Mouse (Mus musculus) liver, embryonic 16.5 days (tissue): ENCODE data around the gene Nrp2. TPM values are rescaled to one million over a fixed set of nuclear protein-coding genes. Genes with fewer than 3 reads are reported as not detected.

Experiments
- ATAC-seq: fragments of 200-750 bp; cut with Nextera tagmentation; 2 replicates; pipeline ENCODE4 v1.8.0; 2017; ENCODE audit warnings: low read depth, mild to moderate bottlenecking, moderate number of reproducible peaks, moderate library complexity
- H3K27ac ChIP-seq: fragments of 300-500 bp; sonication (generic); 2 replicates; pipeline ENCODE4 v1.5.1; 2014; ENCODE audit warnings: mild to moderate bottlenecking, low read length
- H3K27me3 ChIP-seq: fragments of 300-500 bp; sonication (generic); 2 replicates; pipeline ENCODE4 v1.6.1; 2014; ENCODE audit warnings: low read depth, low read length, mixed read lengths; ENCODE audit not compliant: control insufficient read depth, insufficient read depth
- H3K36me3 ChIP-seq: fragments of 300-500 bp; sonication (generic); 2 replicates; pipeline ENCODE4 v1.6.1; 2014; ENCODE audit warnings: mild to moderate bottlenecking; ENCODE audit not compliant: control insufficient read depth, insufficient read depth
- H3K4me1 ChIP-seq: fragments of 300-500 bp; sonication (generic); 2 replicates; pipeline ENCODE4 v1.6.1; 2014; ENCODE audit warnings: low read depth, low read length, mixed read lengths; ENCODE audit not compliant: control insufficient read depth
- H3K4me2 ChIP-seq: fragments of 300-500 bp; sonication (generic); 2 replicates; pipeline ENCODE4 v1.6.1; 2014; ENCODE audit warnings: low read depth, low read length, mixed read lengths
- H3K4me3 ChIP-seq: fragments of 300-500 bp; sonication (generic); 2 replicates; pipeline ENCODE4 v1.5.1; 2014; ENCODE audit warnings: low read depth, mild to moderate bottlenecking, low read length
- H3K9ac ChIP-seq: fragments of 300-500 bp; sonication (generic); 2 replicates; pipeline ENCODE4 v1.6.1; 2014; ENCODE audit warnings: low read depth, low read length
- H3K9me3 ChIP-seq: fragments of 300-500 bp; sonication (generic); replicated peaks from 2 replicates; pipeline ENCODE4 v1.6.1; 2016; ENCODE audit warnings: low read length; ENCODE audit not compliant: control insufficient read depth
- WGBS: fragments of 180-500 bp; shearing (Covaris S2); extraction: QIAGEN DNeasy Blood & Tissue Kit; methylation state at CpG from one replicate; pipeline ENCODE4 v1.1.7; 2014; ENCODE audit not compliant: insufficient replicate concordance; 5-methylcytosine and 5-hydroxymethylcytosine counted together
- polyA plus RNA-seq: library from polyadenylated mRNA; unstranded; fragments of >200 nt; fragmentation: Nextera tagmentation; extraction: Ambion mirVana; gene quantifications from 2 replicates; pipeline ENCODE4 v1.2.1, GENCODE M21; 2015

The Nrp2 gene
- polyA plus RNA-seq, 1 experiment from 2014 or later: 0.91 TPM

GRCm38 (mm10) chr1:62834443-62835185, 131.5 kb downstream of the Nrp2 start:
- H3K27ac ChIP-seq: no peak overlapping the region
- H3K9ac ChIP-seq: no peak overlapping the region
- no peak for ATAC-seq
- no peak overlapping the region for H3K4me2 ChIP-seq
- 44% methylated on average over 1 of the region's 1 CpGs for WGBS
- H3K27me3 ChIP-seq: no peaks in the 10 kb centered on the region
- H3K9me3 ChIP-seq: no peaks in the 10 kb centered on the region
- H3K4me3 ChIP-seq: no peak overlapping the region
- no peaks in the 10 kb centered on the region for H3K4me1 ChIP-seq
- H3K36me3 ChIP-seq: no peaks in the 10 kb centered on the region

DNA sequence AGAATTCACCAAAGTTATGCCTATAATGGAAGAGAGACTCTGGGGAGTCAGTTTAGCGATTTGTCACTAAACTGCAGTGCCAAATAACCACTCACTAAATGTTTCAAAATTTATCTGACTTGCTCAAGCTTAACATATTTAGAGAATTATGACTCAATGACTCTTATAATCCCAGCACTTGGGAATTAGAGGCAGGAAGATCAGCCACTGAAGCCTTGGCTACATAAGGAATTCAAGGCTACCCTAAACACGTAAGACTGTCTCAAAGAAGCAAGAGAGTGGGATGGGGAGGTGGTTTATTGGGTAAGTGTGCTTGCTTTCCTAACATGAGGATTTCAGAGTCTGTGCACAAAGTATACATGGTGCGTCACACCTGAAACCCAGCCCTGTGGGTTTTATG, 135.0 kb downstream of the Nrp2 start:
- ATAC-seq: no peak
- WGBS: 62% methylated on average over 3 of the region's 3 CpGs

DNA sequence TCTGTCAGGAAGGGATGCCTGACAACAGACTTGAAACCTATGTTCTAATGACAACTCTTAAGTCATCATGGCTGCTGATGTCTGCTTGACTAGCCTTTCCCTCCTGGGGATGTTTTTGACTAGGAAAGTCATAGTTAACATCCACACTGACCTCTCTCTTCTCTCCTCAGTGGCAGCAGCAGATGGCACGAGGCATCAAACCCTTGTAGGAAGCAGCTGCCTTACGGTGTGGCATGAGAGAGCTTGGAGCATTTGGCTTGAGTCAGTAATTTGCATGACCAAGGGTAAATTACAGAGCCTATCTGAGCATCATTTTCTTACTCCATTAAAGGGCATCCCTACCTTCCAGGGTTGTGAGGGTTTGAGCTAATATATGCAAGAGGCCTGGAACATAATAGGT, 135.5 kb downstream of the Nrp2 start:
- no peak overlapping the region for H3K27ac ChIP-seq
- no peaks in the 10 kb centered on the region for H3K27me3 ChIP-seq
- no peak overlapping the region for H3K4me3 ChIP-seq
- no peak overlapping the region for H3K4me2 ChIP-seq
- H3K9ac ChIP-seq: no peak overlapping the region
- H3K4me1 ChIP-seq: no peaks in the 10 kb centered on the region
- ATAC-seq: no peak
- WGBS: 59% methylated on average over 2 of the region's 2 CpGs
- H3K9me3 ChIP-seq: no peaks in the 10 kb centered on the region
- H3K36me3 ChIP-seq: no peaks in the 10 kb centered on the region

More for the DNA sequence above, 135.0 kb downstream of the Nrp2 start:
- H3K9ac ChIP-seq: no peak overlapping the region
- no peak overlapping the region for H3K4me3 ChIP-seq
- H3K27me3 ChIP-seq: no peaks in the 10 kb centered on the region
- no peak overlapping the region for H3K27ac ChIP-seq
- H3K36me3 ChIP-seq: no peaks in the 10 kb centered on the region
- H3K4me1 ChIP-seq: no peaks in the 10 kb centered on the region
- H3K9me3 ChIP-seq: no peaks in the 10 kb centered on the region
- H3K4me2 ChIP-seq: no peak overlapping the region

DNA sequence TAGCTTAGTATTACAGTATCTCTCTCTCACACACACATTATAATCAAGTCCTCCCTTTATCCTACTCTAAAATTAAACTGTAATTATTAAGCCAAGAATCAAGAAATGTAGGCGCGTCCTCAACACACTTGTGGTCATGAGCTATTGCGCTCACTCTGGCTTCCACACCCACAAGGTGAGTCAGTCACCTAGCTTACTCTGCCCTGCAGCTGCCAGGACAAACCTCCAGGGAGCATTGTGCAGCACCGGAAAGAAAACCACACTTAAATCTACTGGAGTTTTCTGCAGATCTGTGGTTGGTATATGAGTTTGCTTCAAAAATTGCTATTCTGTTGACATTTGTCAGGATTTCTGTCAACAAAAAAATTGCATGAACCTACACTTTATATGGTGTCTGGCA, 140.1 kb downstream of the Nrp2 start:
- H3K4me2 ChIP-seq: no peak overlapping the region

DNA sequence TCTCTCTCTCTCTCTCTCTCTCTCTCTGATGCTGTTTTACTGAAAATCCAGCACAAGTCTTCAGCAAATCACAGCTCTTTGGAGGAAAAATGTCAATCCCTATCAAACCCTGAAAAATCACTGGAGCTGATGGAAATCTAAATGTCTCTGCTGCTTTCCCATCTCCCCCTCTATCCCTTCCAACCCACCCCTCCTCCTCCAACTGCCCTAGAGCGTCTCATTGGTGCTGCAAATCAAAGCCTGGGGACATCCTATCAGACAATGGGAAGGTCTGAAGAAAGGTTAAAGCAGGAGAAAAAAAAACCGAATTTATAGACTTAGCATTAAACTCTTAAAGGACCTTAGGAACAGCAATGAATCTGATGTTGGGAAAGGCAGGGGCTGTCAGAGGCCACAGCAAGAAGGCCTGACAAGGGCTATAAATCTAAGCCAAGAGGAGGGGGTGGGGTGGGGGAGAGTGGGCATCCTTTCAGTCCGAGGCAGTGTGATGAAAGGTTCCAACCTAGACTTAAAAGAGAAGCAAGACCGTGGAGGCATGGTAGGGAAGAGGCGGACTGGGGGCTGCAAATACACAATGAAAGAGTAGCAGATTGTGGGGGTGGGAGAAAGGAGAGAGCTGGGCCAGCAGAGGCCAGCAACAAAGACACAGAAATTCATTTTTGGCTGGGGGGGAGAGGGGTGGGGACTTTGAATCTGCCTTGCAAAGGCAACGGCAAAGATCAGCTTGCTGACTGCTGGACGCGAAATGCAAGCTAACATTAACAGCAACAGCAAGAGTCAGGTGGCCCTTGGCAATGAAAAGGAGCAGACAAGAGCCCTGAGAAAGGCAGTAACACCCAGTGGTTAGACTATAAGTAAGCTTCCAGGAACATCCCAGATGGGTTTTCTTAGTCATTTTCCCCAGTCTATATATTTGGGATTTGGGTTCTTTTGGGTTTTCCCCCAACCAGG, 148.2 kb downstream of the Nrp2 start:
- Histone ChIP-seq H3K36me3 (no peaks in the 10 kb centered on the region), H3K4me1 (no peaks in the 10 kb centered on the region), H3K9ac (no peak overlapping the region), H3K27me3 (no peaks in the 10 kb centered on the region), H3K27ac (no peak overlapping the region), H3K9me3 (no peaks in the 10 kb centered on the region), H3K4me3 (no peak overlapping the region), H3K4me2 (no peak overlapping the region)
- no peak for ATAC-seq
- 47% methylated on average over 8 of the region's 8 CpGs for WGBS

More for the DNA sequence above, 140.1 kb downstream of the Nrp2 start:
- Histone ChIP-seq H3K9me3 (no peaks in the 10 kb centered on the region), H3K4me1 (no peaks in the 10 kb centered on the region), H3K9ac (no peak overlapping the region), H3K36me3 (no peaks in the 10 kb centered on the region), H3K4me3 (no peak overlapping the region), H3K27me3 (no peaks in the 10 kb centered on the region), H3K27ac (no peak overlapping the region)
- no peak for ATAC-seq
- 71% methylated on average over 4 of the region's 4 CpGs for WGBS

DNA sequence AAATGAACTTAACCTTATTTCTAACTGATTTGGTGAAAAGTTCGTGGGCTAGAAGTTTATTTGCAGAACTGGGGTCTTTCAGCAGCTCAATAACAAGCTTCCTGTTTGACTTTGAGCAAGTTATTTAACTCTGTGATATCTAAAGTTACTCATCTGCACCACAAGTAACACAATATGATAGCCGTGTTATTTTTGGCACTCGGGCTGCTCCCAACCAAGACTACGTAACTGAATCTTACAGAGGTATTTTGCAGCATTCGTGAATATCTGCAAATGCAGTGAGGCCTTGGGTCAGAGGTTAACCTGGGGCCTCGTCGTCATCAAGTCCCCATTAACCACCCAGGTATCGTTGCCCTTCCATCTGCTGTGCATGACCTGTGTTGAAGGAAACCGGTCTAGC, 150.3 kb downstream of the Nrp2 start:
- no peaks in the 10 kb centered on the region for H3K9me3 ChIP-seq
- no peak for ATAC-seq
- 56% methylated on average over 9 of the region's 9 CpGs for WGBS

DNA sequence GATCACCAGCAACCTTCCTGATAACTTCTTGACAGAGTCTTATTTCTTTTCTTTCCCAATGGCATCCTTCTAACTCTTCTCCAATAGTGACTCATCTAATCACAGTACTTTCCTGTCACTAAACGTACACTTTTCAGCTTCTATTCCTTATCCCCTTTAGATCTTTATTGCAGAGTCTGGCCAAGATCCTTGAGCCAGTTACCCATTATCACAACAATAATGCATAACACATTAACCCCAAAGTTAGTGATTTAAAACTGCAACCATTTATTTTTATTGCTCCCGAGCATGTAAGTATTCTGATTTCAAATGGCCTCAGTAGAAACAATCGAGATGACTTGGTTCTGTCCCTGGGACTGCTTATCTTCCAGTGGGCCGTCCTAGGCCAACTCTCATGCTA, 150.9 kb downstream of the Nrp2 start:
- no peak overlapping the region for H3K4me2 ChIP-seq
- H3K9ac ChIP-seq: no peak overlapping the region
- no peaks in the 10 kb centered on the region for H3K36me3 ChIP-seq
- no peak overlapping the region for H3K4me3 ChIP-seq
- no peaks in the 10 kb centered on the region for H3K9me3 ChIP-seq
- no peak overlapping the region for H3K27ac ChIP-seq
- ATAC-seq: no peak
- no peaks in the 10 kb centered on the region for H3K27me3 ChIP-seq
- 53% methylated on average over 4 of the region's 4 CpGs for WGBS
- H3K4me1 ChIP-seq: no peaks in the 10 kb centered on the region

More for the DNA sequence above, 150.3 kb downstream of the Nrp2 start:
- Histone ChIP-seq H3K36me3 (no peaks in the 10 kb centered on the region), H3K9ac (no peak overlapping the region), H3K27ac (no peak overlapping the region), H3K27me3 (no peaks in the 10 kb centered on the region), H3K4me2 (no peak overlapping the region), H3K4me3 (no peak overlapping the region), H3K4me1 (no peaks in the 10 kb centered on the region)

DNA sequence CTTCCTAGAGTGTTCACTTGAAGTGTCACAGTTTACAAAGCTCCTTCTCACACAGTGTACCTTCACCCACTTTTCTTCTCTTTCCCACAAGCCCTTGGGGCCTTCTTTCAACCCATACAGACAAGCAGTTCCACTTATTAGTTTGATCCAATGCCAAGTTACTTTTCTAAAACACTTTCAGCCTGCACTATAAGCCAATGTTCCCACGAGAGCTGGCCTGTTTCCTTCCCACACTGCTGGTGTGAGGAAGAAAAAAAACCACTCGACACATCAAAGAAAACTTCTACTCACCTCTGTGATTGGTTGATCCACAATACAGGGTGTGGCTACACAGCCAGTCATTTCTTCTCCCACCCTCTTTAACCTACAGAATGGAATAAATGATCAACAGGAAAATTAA, 156.0 kb downstream of the Nrp2 start:
- Histone ChIP-seq H3K4me1 (no peaks in the 10 kb centered on the region), H3K27me3 (no peaks in the 10 kb centered on the region), H3K4me3 (no peak overlapping the region), H3K36me3 (no peaks in the 10 kb centered on the region), H3K9me3 (no peaks in the 10 kb centered on the region), H3K27ac (no peak overlapping the region), H3K9ac (no peak overlapping the region), H3K4me2 (no peak overlapping the region)
- 25% methylated on average over 2 of the region's 2 CpGs for WGBS
- no peak for ATAC-seq
